Mouse (Mus musculus) ES-E14 (cell line): Measurements from ENCODE around the gene Nkx2-5.

Experiments used
- CHD2 ChIP-seq: IDR thresholded peaks from 2 replicates; pipeline ENCODE4 v1.6.1; 2014; ENCODE audit warnings: mild to moderate bottlenecking, low read depth, low read length, inconsistent platforms
- HCFC1 ChIP-seq: IDR thresholded peaks from 2 replicates; pipeline ENCODE4 v1.6.1; 2012; ENCODE audit warnings: low read length, inconsistent platforms, borderline replicate concordance; ENCODE audit not compliant: insufficient read depth
- MAFK ChIP-seq: IDR thresholded peaks from 2 replicates; pipeline ENCODE4 v1.6.1; 2014; ENCODE audit warnings: mild to moderate bottlenecking, low read depth, low read length, inconsistent platforms; ENCODE audit not compliant: insufficient read depth
- ZC3H11A ChIP-seq: IDR thresholded peaks from 2 replicates; pipeline ENCODE4 v1.6.1; 2012; ENCODE audit warnings: low read depth, mild to moderate bottlenecking, inconsistent platforms, low read length, borderline replicate concordance

DNA sequence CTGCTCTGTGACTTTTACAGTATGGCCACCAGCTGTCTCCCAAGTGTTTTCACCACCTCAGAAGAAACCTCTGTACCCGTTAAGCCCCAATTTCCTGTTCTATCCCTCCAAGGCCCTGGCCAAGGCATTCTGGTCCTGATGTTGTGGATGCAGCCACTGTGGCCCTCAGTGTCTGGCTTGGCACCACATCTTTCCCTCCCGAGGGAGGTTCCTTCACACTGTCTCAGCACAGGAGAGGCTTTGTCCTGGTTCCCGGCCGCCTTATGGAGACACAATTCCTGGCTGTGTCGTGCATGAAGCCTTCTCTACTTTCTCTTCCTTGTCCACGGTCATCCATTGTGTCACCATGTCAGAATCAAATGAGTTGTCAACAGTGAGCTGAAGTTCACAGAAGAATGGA lies 48.7 kb upstream of the Nkx2-5 start:
- TF ChIP-seq ZC3H11A = no peak
- no peak for TF ChIP-seq MAFK
- TF ChIP-seq CHD2 = no peak
- TF ChIP-seq HCFC1 = no peak
